Mouse (Mus musculus): Measurements from ENCODE around the gene Hapln2.

- TF ChIP-seq CTCF (IDR thresholded peaks at IDR 0.05 in 2 of 3, conservative IDR thresholded peaks at IDR 0.05 in 1 of 3; ENCODE audit: control insufficient read depth in 1 of 3, insufficient read depth in 1 of 3, low read depth in 2 of 3, low read length in 3 of 3, poor library complexity in 1 of 3, severe bottlenecking in 1 of 3) (no peak), EP300 (IDR thresholded peaks at IDR 0.05; ENCODE audit: low read depth in 1 of 2, low read length in 2 of 2) (no peak), RAD21 (IDR thresholded peaks at IDR 0.05; ENCODE audit: low read depth, low read length) (no peak)
These were observed 46.1 kb downstream of the Hapln2 start for GRCm38 (mm10) chr3:87981214-87981760.
